Mouse (Mus musculus) heart, embryonic 11.5 days (tissue): ENCODE measurements around the gene Tma7. TPM values are rescaled to one million over a fixed set of nuclear protein-coding genes. Genes with fewer than 3 reads are reported as not detected.
A peak's percentile ranks its signal among the peaks of the same experiment; 100 is the strongest.

Source experiments
- ATAC-seq: fragments of 200-750 bp; cut with Nextera tagmentation; replicated peaks from 2 replicates; pipeline ENCODE4 v1.8.0; 2017; ENCODE audit warnings: moderate library complexity; ENCODE audit not compliant: insufficient number of reproducible peaks, low FRiP score, low TSS enrichment
- H3K27ac ChIP-seq: fragments of 300-500 bp; sonication (generic); 2 replicates; pipeline ENCODE4 v1.5.1; 2014; ENCODE audit warnings: mild to moderate bottlenecking, low read depth, low read length
- H3K27me3 ChIP-seq: fragments of 300-500 bp; sonication (generic); 2 replicates; pipeline ENCODE4 v1.6.1; 2014; ENCODE audit warnings: mild to moderate bottlenecking, low read length, mixed read lengths; ENCODE audit not compliant: control insufficient read depth, insufficient read depth
- H3K36me3 ChIP-seq: fragments of 300-500 bp; sonication (generic); 2 replicates; pipeline ENCODE4 v1.6.1; 2014; ENCODE audit warnings: mild to moderate bottlenecking, low read length, moderate library complexity, mixed read lengths; ENCODE audit not compliant: control insufficient read depth, insufficient read depth
- H3K4me1 ChIP-seq: fragments of 300-500 bp; sonication (generic); 2 replicates; pipeline ENCODE4 v1.6.1; 2014; ENCODE audit warnings: low read length; ENCODE audit not compliant: control insufficient read depth, insufficient read depth
- H3K4me2 ChIP-seq: fragments of 300-500 bp; sonication (generic); 2 replicates; pipeline ENCODE4 v1.6.1; 2014; ENCODE audit warnings: mild to moderate bottlenecking, moderate library complexity
- H3K4me3 ChIP-seq: fragments of 300-500 bp; sonication (generic); 2 replicates; pipeline ENCODE4 v1.5.1; 2014; ENCODE audit warnings: low read depth, low read length
- H3K9ac ChIP-seq: fragments of 300-500 bp; sonication (generic); 2 replicates; pipeline ENCODE4 v1.6.1; 2014; ENCODE audit warnings: mild to moderate bottlenecking, low read depth, low read length, moderate library complexity
- H3K9me3 ChIP-seq: fragments of 300-500 bp; sonication (generic); replicated peaks from 2 replicates; pipeline ENCODE4 v1.6.1; 2016; ENCODE audit warnings: low read length; ENCODE audit not compliant: control insufficient read depth
- WGBS: fragments of 180-500 bp; shearing (Covaris S2); extraction: QIAGEN DNeasy Blood & Tissue Kit; methylation state at CpG from one replicate; pipeline ENCODE4 v1.1.7; 2014; ENCODE audit not compliant: insufficient replicate concordance; 5-methylcytosine and 5-hydroxymethylcytosine counted together
- polyA plus RNA-seq: library from polyadenylated mRNA; unstranded; fragments of >200 nt; fragmentation: Nextera tagmentation; extraction: Ambion mirVana; gene quantifications from 2 replicates; pipeline ENCODE4 v1.2.1, GENCODE M21; 2014

The Tma7 gene
- polyA plus RNA-seq, 1 experiment from 2014 or later: 790 TPM

DNA sequence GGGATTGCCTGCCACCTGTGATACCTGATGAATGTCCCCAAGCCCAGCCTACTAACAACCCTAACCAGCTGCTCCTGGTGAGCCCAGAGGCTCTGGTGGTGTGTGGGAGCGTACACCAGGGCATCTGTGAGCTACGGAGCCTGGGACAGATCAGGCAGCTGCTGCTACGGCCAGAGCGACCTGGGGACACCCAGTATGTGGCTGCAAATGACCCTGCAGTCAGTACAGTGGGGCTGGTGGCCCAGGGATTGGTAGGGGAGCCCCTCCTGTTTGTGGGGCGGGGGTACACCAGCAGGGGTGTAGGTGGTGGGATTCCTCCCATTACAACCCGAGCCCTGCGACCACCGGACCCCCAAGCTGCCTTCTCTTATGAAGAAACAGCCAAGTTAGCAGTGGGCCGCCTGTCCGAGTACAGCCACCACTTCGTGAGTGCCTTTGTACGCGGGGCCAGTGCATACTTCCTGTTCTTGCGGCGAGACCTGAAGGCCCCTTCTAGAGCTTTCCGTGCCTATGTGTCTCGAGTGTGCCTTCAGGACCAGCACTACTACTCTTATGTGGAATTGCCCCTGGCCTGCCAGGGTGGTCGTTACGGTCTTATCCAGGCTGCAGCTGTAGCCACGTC is 18.0 kb upstream of the Tma7 start:
- Histone ChIP-seq H3K4me3 (no peak overlapping the region), H3K27ac (no peak overlapping the region; the same call in 1 of the 2 replicates), H3K4me2 (no peak overlapping the region), H3K27me3 (no peaks in the 10 kb centered on the region), H3K36me3 (peaks cover 12% of the 10 kb centered on the region), H3K9me3 (no peaks in the 10 kb centered on the region), H3K4me1 (peaks cover 48% of the 10 kb centered on the region), H3K9ac (no peak overlapping the region)
- ATAC-seq: no peak
- WGBS: 83% methylated on average over 20 of the region's 20 CpGs

DNA sequence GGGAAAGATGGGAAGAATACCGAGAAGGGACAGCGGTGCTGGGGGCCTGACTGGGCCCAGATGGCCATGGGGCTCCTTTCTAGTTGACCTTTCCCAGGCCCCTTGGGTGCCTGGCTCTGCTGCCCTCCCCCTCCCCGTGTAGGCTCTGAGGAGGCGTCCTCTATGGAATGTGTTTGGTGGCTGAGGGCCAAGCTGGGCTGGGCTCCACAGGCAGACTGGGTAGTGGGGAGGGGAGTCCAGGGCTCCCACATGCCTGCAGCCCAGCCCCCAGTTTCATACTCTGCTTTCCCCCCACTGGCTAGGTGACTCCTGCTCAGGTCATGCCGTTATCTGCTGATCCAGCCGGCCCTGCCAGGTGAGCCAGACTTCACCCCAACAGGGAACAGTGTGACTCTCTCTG is 16.6 kb upstream of the Tma7 start:
- Histone ChIP-seq H3K4me2 (peak overlapping the region; percentile 88), H3K27me3 (no peaks in the 10 kb centered on the region), H3K9ac (peak overlapping the region; percentile 43; the same call in 1 of the 2 replicates), H3K9me3 (no peaks in the 10 kb centered on the region), H3K36me3 (peaks cover 12% of the 10 kb centered on the region), H3K27ac (peak overlapping the region; percentile 97), H3K4me3 (0 out of 2 replicates have a peak overlapping the region, but pooled peaks have one; percentile 25), H3K4me1 (peaks cover 46% of the 10 kb centered on the region)
- 26% methylated on average over 6 of the region's 6 CpGs for WGBS
- peak; percentile 60 for ATAC-seq

DNA sequence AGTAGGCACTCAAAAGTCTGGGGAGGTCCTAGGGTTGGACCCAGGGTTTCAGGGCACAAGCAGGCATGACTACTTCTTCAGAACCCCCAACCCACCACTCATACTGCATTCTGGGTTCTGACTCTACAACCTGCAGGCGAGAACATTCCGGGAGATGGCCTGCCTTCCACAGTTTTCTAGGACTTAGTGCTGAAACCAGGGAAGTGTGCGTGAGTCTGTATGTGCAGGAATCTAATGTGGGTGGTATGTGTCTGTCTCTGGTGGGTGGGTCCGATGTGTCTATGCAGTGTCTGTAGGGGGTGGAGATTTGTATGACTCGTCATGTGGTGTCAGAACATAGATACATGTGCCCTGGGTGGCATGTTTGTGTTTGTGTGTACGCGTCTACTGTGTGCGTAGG is 16.0 kb upstream of the Tma7 start:
- ATAC-seq: no peak
- Histone ChIP-seq H3K27ac (peak overlapping the region; percentile 97), H3K4me3 (no peak overlapping the region), H3K9ac (peak overlapping the region; percentile 93; the same call in 1 of the 2 replicates), H3K36me3 (peaks cover 12% of the 10 kb centered on the region), H3K9me3 (no peaks in the 10 kb centered on the region), H3K27me3 (no peaks in the 10 kb centered on the region), H3K4me2 (peak overlapping the region; percentile 88), H3K4me1 (peaks cover 50% of the 10 kb centered on the region)
- 80% methylated on average over 8 of the region's 8 CpGs for WGBS

DNA sequence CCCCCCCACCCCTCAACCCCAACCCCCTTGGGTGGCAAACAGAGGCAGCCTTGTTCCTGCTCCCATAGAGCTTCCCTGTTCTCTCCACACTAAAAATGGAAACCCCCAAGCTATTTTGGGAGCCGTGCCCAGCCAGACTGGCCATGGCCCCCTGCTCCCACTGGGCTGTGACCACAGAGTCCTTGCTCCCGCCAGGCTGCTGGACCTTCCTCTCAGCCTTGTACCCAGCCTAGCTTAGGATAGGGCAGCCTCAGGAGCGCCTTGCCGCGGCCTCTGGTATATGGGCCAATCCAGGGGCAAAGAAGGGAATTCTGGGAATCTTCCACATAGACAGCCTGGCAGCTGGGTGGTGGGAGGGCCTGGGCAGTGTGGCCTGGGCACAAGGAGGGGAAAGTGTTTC is 15.4 kb upstream of the Tma7 start:
- Histone ChIP-seq H3K9ac (peak overlapping the region; percentile 93), H3K4me3 (no peak overlapping the region)
- no peak for ATAC-seq

DNA sequence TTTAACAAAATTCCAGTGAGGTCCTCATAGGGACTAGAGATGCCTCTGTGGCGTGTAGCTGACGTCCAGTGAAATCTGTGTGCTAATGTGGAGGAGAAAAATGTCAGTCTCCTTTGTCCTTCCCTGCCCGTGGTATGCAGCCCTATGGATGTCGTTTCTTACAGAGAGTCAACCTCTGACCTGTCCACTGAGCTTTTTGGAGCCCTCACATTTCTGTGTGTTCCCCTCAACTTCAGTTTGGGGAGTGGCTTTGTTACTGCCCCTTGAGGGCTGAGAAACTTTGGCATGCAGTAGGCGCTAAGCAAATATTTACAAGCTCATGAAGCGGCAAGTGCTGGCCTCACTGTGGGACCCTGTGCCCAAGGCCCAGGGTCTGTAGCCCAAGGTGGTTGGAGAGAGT is 14.9 kb upstream of the Tma7 start:
- H3K27ac ChIP-seq: peak overlapping the region; percentile 97
- H3K36me3 ChIP-seq: peaks cover 6% of the 10 kb centered on the region
- H3K4me3 ChIP-seq: peak overlapping the region; percentile 72; the same call in 1 of the 2 replicates
- ATAC-seq: no peak
- no peaks in the 10 kb centered on the region for H3K27me3 ChIP-seq
- peak overlapping the region; percentile 93 for H3K9ac ChIP-seq
- no peaks in the 10 kb centered on the region for H3K9me3 ChIP-seq
- 39% methylated on average over 6 of the region's 6 CpGs for WGBS
- peaks cover 50% of the 10 kb centered on the region for H3K4me1 ChIP-seq
- peak overlapping the region; percentile 88 for H3K4me2 ChIP-seq

More for the DNA sequence above, 15.4 kb upstream of the Tma7 start:
- H3K4me2 ChIP-seq: peak overlapping the region; percentile 88
- H3K4me1 ChIP-seq: peaks cover 50% of the 10 kb centered on the region
- peak overlapping the region; percentile 97 for H3K27ac ChIP-seq
- WGBS: 61% methylated on average over 5 of the region's 5 CpGs
- H3K27me3 ChIP-seq: no peaks in the 10 kb centered on the region
- no peaks in the 10 kb centered on the region for H3K9me3 ChIP-seq
- H3K36me3 ChIP-seq: peaks cover 8% of the 10 kb centered on the region

DNA sequence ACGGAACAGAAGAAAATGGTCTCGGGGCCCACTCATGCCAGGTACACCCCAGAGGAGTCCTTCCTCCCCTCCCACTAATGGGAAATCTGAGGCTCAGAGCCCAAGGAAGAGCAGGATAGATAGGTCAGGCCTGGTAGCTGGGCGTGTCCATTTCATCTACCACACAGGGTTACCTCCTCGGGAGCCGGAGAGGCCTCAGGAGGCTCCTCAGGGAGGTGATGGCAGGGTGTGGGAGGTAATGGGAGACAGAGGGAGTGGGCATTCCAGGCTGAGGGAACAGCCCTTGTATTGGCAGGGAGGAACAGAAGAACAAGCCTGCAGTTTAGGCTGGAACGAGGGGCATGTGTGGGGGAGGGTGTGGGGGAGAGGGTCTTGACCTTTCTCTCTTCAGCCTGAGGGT is 14.5 kb upstream of the Tma7 start:
- Histone ChIP-seq H3K4me3 (peak overlapping the region; percentile 72), H3K9ac (peak overlapping the region; percentile 93), H3K27ac (peak overlapping the region; percentile 97), H3K27me3 (no peaks in the 10 kb centered on the region), H3K36me3 (peaks cover 5% of the 10 kb centered on the region), H3K4me2 (peak overlapping the region; percentile 88), H3K9me3 (no peaks in the 10 kb centered on the region), H3K4me1 (peaks cover 50% of the 10 kb centered on the region)
- 33% methylated on average over 6 of the region's 6 CpGs for WGBS
- ATAC-seq: no peak

DNA sequence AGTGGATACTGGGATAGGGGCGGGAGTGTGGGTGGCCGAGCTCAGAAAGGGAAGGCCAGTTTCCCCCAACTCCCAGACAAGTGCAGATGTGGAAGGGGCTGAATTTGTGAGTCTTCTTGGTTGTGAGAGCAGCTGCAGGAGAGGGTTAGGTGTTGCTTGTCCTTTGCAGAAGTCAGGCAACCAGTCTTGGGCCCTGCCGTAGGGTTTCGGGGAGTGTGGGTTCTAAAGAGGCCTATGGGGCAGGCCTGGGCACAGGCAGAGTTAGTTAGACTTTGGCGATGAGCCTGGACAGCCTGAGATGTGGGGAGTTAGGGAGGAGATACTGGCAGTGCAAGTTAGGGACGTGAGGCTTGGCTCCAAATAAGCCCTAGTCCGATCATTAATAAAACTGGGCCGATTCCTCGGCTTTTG is 13.9 kb upstream of the Tma7 start:
- Histone ChIP-seq H3K27ac (peak overlapping the region; percentile 97), H3K9ac (peak overlapping the region; percentile 93), H3K9me3 (no peaks in the 10 kb centered on the region), H3K36me3 (peaks cover 5% of the 10 kb centered on the region; the same call in 1 of the 2 replicates), H3K4me1 (peaks cover 50% of the 10 kb centered on the region), H3K4me3 (peak overlapping the region; percentile 72), H3K27me3 (no peaks in the 10 kb centered on the region), H3K4me2 (peak overlapping the region; percentile 88)
- ATAC-seq: no peak
- WGBS: 45% methylated on average over 9 of the region's 9 CpGs

DNA sequence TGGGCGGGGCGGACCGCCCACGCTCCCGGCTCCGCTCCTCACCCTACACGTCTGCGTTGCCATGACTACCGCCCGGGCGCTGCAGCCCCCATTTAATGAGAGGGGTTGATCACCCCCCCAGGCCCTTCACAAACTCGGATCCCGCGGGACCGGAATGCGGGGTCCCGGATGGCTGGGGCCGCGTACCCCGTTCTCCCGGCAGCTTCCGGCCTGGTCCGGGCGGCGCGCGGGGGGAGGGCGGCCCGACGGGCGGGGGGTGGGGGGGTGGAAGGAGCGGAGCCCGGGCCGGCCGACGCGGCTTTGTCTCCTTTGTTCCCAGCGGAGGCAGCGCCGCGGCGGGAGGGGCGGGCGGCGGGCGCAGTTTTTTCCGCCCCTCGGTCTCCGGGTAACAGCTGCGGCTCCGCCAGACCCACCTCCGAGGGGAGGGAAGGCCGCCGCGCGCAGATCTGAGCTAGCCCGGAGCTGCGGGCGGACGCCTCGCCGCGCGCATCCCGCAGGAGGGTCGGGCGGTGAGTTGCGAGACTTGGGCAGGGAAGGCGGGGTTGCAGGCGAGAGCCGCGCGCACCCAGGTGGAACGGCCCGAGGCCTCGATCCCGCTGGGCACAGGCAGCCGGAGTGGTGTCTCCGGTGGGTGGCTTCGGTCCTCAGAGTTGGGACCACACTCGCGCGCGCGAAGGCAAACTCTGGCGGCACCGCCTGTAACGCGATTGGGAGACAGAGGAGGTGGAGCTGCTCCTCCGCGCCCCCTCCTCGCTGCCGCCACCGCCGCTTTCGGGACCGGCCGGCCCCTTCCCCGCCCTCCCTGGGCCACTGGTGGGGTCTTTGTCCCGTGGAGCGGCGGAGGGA is 13.0 kb upstream of the Tma7 start, which contains the start of gene Plxnb1:
Gene Plxnb1 (plus strand): TSS at position 253 of the 846 bp plus-strand sequence.
- H3K36me3 ChIP-seq: peaks cover 3% of the 10 kb centered on the region; the same call in 1 of the 2 replicates
- H3K9ac ChIP-seq: peak within 1 kb of the TSS; percentile 93
- WGBS: under 1% methylated on average over 96 of the region's 102 CpGs
- no peaks in the 10 kb centered on the region for H3K27me3 ChIP-seq
- H3K27ac ChIP-seq: peak within 1 kb of the TSS; percentile 97
- no peaks in the 10 kb centered on the region for H3K9me3 ChIP-seq
- H3K4me2 ChIP-seq: peak within 1 kb of the TSS; percentile 88
- H3K4me3 ChIP-seq: peak within 1 kb of the TSS; percentile 72
- peak; percentile 23 for ATAC-seq
- H3K4me1 ChIP-seq: peaks cover 50% of the 10 kb centered on the region
